Mouse (Mus musculus): ENCODE results near the gene Tenm2.

DNA sequence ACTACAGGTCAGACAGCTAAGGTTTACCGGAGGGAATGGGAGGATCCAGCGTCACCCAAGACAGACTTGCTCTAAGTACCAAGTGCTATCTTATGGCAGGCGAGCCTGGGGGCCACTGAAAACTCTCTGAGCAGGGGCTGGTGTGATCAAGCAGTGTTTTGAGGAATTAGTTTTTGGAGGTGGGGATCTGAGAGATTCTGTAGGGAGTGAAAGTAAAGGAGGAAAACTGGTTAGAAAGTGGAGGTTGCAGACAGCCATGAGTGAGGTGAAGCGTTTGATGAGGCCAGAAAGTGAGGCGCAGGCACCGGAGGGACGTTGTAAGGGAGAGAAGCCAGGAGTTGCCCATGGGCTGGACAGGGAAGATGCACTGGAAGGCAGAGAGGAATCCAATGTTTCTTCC is 1063.8 kb downstream of the Tenm2 start:
- no peak for TF ChIP-seq CTCF (IDR thresholded peaks at IDR 0.05; ENCODE audit: low read depth, low read length)
- TF ChIP-seq POLR2A (IDR thresholded peaks at IDR 0.05; ENCODE audit: borderline replicate concordance, low read depth, low read length) = no peak

Measured in bone marrow macrophage, adult 2 months (primary cell).